Mouse (Mus musculus): ENCODE measurements around the gene Fads6. TPM values are rescaled to one million over a fixed set of nuclear protein-coding genes. Genes with fewer than 3 reads are reported as not detected.
A peak's percentile ranks its signal among the peaks of the same experiment; 100 is the strongest.

Gene Fads6
- polyA plus RNA-seq, 1 experiment from 2014 or later: 3.2 TPM

- H3K4me2 ChIP-seq: peak overlapping the region; percentile 42
- H3K27ac ChIP-seq (ENCODE audit: low read depth, low read length): peak overlapping the region; percentile 77
- no peaks in the 10 kb centered on the region for H3K9me3 ChIP-seq (ENCODE audit: control insufficient read depth, low read length)
- peak; percentile 48; the same call in 1 of the 2 replicates for ATAC-seq (replicated peaks; ENCODE audit: low FRiP score)
- no peak overlapping the region for H3K9ac ChIP-seq (ENCODE audit: low read depth, low read length)
- DNase-seq (ENCODE audit: low spot score): no peak
- H3K27me3 ChIP-seq (replicated peaks; ENCODE audit: control insufficient read depth, insufficient read depth, low read length): peaks cover 18% of the 10 kb centered on the region
- WGBS: 54% methylated on average over 14 of the region's 14 CpGs
- peaks cover 10% of the 10 kb centered on the region; the same call in 1 of the 2 replicates for H3K4me1 ChIP-seq (replicated peaks; ENCODE audit: control insufficient read depth, insufficient read depth, low read length)
- no peaks in the 10 kb centered on the region for H3K36me3 ChIP-seq (ENCODE audit: control insufficient read depth, insufficient read depth, low read length)
- no peak overlapping the region for H3K4me3 ChIP-seq (ENCODE audit: low read depth, low read length)
Observed at GRCm38 (mm10) chr11:115292631-115293375, 4.7 kb downstream of the Fads6 start.

GRCm38 (mm10) chr11:115291503-115291902, 6.0 kb downstream of the Fads6 start:
- Histone ChIP-seq H3K4me1 (replicated peaks; ENCODE audit: control insufficient read depth, insufficient read depth, low read length) (peaks cover 8% of the 10 kb centered on the region; the same call in 1 of the 2 replicates), H3K9ac (ENCODE audit: low read depth, low read length) (no peak overlapping the region), H3K4me2 (no peak overlapping the region), H3K27me3 (replicated peaks; ENCODE audit: control insufficient read depth, insufficient read depth, low read length) (peaks cover 7% of the 10 kb centered on the region; the same call in 1 of the 2 replicates), H3K27ac (ENCODE audit: low read depth, low read length) (peak overlapping the region; percentile 77), H3K36me3 (ENCODE audit: control insufficient read depth, insufficient read depth, low read length) (no peaks in the 10 kb centered on the region), H3K9me3 (ENCODE audit: control insufficient read depth, low read length) (no peaks in the 10 kb centered on the region), H3K4me3 (ENCODE audit: low read depth, low read length) (no peak overlapping the region)
- no peak for DNase-seq (ENCODE audit: low spot score)
- WGBS: 70% methylated on average over 10 of the region's 10 CpGs
- ATAC-seq (replicated peaks; ENCODE audit: low FRiP score): no peak

- Histone ChIP-seq H3K4me1 (replicated peaks; ENCODE audit: control insufficient read depth, insufficient read depth, low read length) (peaks cover 8% of the 10 kb centered on the region; the same call in 1 of the 2 replicates), H3K9ac (ENCODE audit: low read depth, low read length) (no peak overlapping the region), H3K27ac (ENCODE audit: low read depth, low read length) (0 out of 2 replicates have a peak overlapping the region, but pooled peaks have one; percentile 19), H3K9me3 (ENCODE audit: control insufficient read depth, low read length) (no peaks in the 10 kb centered on the region), H3K4me2 (no peak overlapping the region), H3K27me3 (replicated peaks; ENCODE audit: control insufficient read depth, insufficient read depth, low read length) (peaks cover 1% of the 10 kb centered on the region; the same call in 1 of the 2 replicates), H3K4me3 (ENCODE audit: low read depth, low read length) (no peak overlapping the region), H3K36me3 (ENCODE audit: control insufficient read depth, insufficient read depth, low read length) (no peaks in the 10 kb centered on the region)
- whole genome bisulfite sequencing: 72% methylated on average over 6 of the region's 6 CpGs
- DNase-seq (ENCODE audit: low spot score): no peak
- ATAC-seq (replicated peaks; ENCODE audit: low FRiP score): no peak
Observed at GRCm38 (mm10) chr11:115290919-115291318, 6.5 kb downstream of the Fads6 start.

- ATAC-seq (replicated peaks; ENCODE audit: low FRiP score) (no peak), DNase-seq (ENCODE audit: low spot score) (no peak)
- no peak overlapping the region for H3K4me3 ChIP-seq (ENCODE audit: low read depth, low read length)
- H3K9ac ChIP-seq (ENCODE audit: low read depth, low read length): no peak overlapping the region
- H3K4me2 ChIP-seq: no peak overlapping the region
- H3K27me3 ChIP-seq (replicated peaks; ENCODE audit: control insufficient read depth, insufficient read depth, low read length): no peaks in the 10 kb centered on the region
- H3K4me1 ChIP-seq (replicated peaks; ENCODE audit: control insufficient read depth, insufficient read depth, low read length): peaks cover 8% of the 10 kb centered on the region; the same call in 1 of the 2 replicates
- WGBS: 87% methylated on average over 1 of the region's 1 CpGs
- H3K27ac ChIP-seq (ENCODE audit: low read depth, low read length): peak overlapping the region; percentile 19; the same call in 1 of the 2 replicates
- no peaks in the 10 kb centered on the region for H3K9me3 ChIP-seq (ENCODE audit: control insufficient read depth, low read length)
- no peaks in the 10 kb centered on the region for H3K36me3 ChIP-seq (ENCODE audit: control insufficient read depth, insufficient read depth, low read length)
Observed at GRCm38 (mm10) chr11:115290314-115290713, 7.1 kb downstream of the Fads6 start.

GRCm38 (mm10) chr11:115289885-115290284, 7.6 kb downstream of the Fads6 start:
- Histone ChIP-seq H3K36me3 (ENCODE audit: control insufficient read depth, insufficient read depth, low read length) (no peaks in the 10 kb centered on the region), H3K27me3 (replicated peaks; ENCODE audit: control insufficient read depth, insufficient read depth, low read length) (no peaks in the 10 kb centered on the region), H3K4me1 (replicated peaks; ENCODE audit: control insufficient read depth, insufficient read depth, low read length) (peaks cover 8% of the 10 kb centered on the region; the same call in 1 of the 2 replicates), H3K27ac (ENCODE audit: low read depth, low read length) (no peak overlapping the region), H3K9ac (ENCODE audit: low read depth, low read length) (no peak overlapping the region), H3K4me2 (no peak overlapping the region), H3K9me3 (ENCODE audit: control insufficient read depth, low read length) (no peaks in the 10 kb centered on the region), H3K4me3 (ENCODE audit: low read depth, low read length) (no peak overlapping the region)
- ATAC-seq (replicated peaks; ENCODE audit: low FRiP score) (no peak), DNase-seq (ENCODE audit: low spot score) (no peak)
- 71% methylated on average over 8 of the region's 8 CpGs for WGBS

DNA sequence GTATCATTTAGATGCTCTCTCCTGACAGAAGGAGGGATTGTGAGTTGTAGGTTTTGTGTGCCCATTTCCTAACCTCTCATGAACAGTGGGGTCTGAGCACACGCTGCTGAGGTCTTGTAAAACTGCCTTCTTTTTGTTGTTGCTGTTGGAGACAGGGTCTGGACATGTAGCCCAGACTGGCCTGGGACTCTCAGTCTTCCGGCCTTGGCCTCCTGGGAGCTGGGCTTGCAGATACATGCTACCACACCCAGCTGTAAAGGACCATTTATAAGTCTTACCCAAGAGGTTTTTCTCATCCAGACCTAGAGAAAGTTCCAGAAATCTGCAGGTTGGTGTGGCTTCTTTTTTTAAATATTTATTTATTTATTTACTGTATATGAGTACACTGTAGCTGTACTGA, 9.2 kb downstream of the Fads6 start:
- 87% methylated on average over 2 of the region's 2 CpGs for WGBS

GRCm38 (mm10) chr11:115287386-115287785, 10.1 kb downstream of the Fads6 start:
- WGBS: 76% methylated on average over 5 of the region's 5 CpGs
- Histone ChIP-seq H3K9me3 (ENCODE audit: control insufficient read depth, low read length) (no peaks in the 10 kb centered on the region), H3K27me3 (replicated peaks; ENCODE audit: control insufficient read depth, insufficient read depth, low read length) (no peaks in the 10 kb centered on the region), H3K36me3 (ENCODE audit: control insufficient read depth, insufficient read depth, low read length) (no peaks in the 10 kb centered on the region), H3K9ac (ENCODE audit: low read depth, low read length) (no peak overlapping the region), H3K27ac (ENCODE audit: low read depth, low read length) (no peak overlapping the region), H3K4me2 (no peak overlapping the region), H3K4me1 (replicated peaks; ENCODE audit: control insufficient read depth, insufficient read depth, low read length) (peaks cover 8% of the 10 kb centered on the region), H3K4me3 (ENCODE audit: low read depth, low read length) (no peak overlapping the region)
- DNase-seq (ENCODE audit: low spot score): no peak
- 0 out of 2 replicates have a peak, but pooled peaks have one; percentile 27 for ATAC-seq (replicated peaks; ENCODE audit: low FRiP score)

More for the DNA sequence above, 9.2 kb downstream of the Fads6 start:
- Histone ChIP-seq H3K36me3 (ENCODE audit: control insufficient read depth, insufficient read depth, low read length) (no peaks in the 10 kb centered on the region), H3K4me1 (replicated peaks; ENCODE audit: control insufficient read depth, insufficient read depth, low read length) (peaks cover 8% of the 10 kb centered on the region; the same call in 1 of the 2 replicates), H3K4me2 (no peak overlapping the region), H3K9me3 (ENCODE audit: control insufficient read depth, low read length) (no peaks in the 10 kb centered on the region), H3K27ac (ENCODE audit: low read depth, low read length) (no peak overlapping the region), H3K9ac (ENCODE audit: low read depth, low read length) (no peak overlapping the region), H3K27me3 (replicated peaks; ENCODE audit: control insufficient read depth, insufficient read depth, low read length) (no peaks in the 10 kb centered on the region), H3K4me3 (ENCODE audit: low read depth, low read length) (no peak overlapping the region)
- DNase-seq (ENCODE audit: low spot score): no peak
- ATAC-seq (replicated peaks; ENCODE audit: low FRiP score): no peak

- no peak overlapping the region for H3K9ac ChIP-seq (ENCODE audit: low read depth, low read length)
- H3K36me3 ChIP-seq (ENCODE audit: control insufficient read depth, insufficient read depth, low read length): no peaks in the 10 kb centered on the region
- H3K9me3 ChIP-seq (ENCODE audit: control insufficient read depth, low read length): no peaks in the 10 kb centered on the region
- no peak overlapping the region for H3K4me2 ChIP-seq
- peaks cover 11% of the 10 kb centered on the region for H3K4me1 ChIP-seq (replicated peaks; ENCODE audit: control insufficient read depth, insufficient read depth, low read length)
- no peak for ATAC-seq (replicated peaks; ENCODE audit: low FRiP score)
- no peaks in the 10 kb centered on the region for H3K27me3 ChIP-seq (replicated peaks; ENCODE audit: control insufficient read depth, insufficient read depth, low read length)
- WGBS: 73% methylated on average over 19 of the region's 19 CpGs
- no peak for DNase-seq (ENCODE audit: low spot score)
- no peak overlapping the region for H3K4me3 ChIP-seq (ENCODE audit: low read depth, low read length)
- no peak overlapping the region for H3K27ac ChIP-seq (ENCODE audit: low read depth, low read length)
Observed at GRCm38 (mm10) chr11:115286201-115286993, 11.1 kb downstream of the Fads6 start.
